Mouse (Mus musculus) forebrain, embryonic 11.5 days (tissue): Measurements from ENCODE around the gene Fndc4. TPM values are rescaled to one million over a fixed set of nuclear protein-coding genes. Genes with fewer than 3 reads are reported as not detected.

ENCODE experiments used
- ATAC-seq: fragments of 200-750 bp; cut with Nextera tagmentation; replicated peaks from 2 replicates; pipeline ENCODE4 v1.8.0; 2017; ENCODE audit warnings: moderate TSS enrichment; ENCODE audit not compliant: low FRiP score
- DNase-seq: peaks from one replicate; pipeline ENCODE4 v3.0.0-alpha.2; 2017; ENCODE audit warnings: low spot score
- H3K27ac ChIP-seq: fragments of 300-500 bp; sonication (generic); 2 replicates; pipeline ENCODE4 v1.5.1; 2014; ENCODE audit warnings: low read depth, low read length
- H3K27me3 ChIP-seq: fragments of 300-500 bp; sonication (generic); 2 replicates; pipeline ENCODE4 v1.6.1; 2014; ENCODE audit warnings: mild to moderate bottlenecking, low read length, mixed read lengths; ENCODE audit not compliant: control insufficient read depth, insufficient read depth
- H3K36me3 ChIP-seq: fragments of 300-500 bp; sonication (generic); 2 replicates; pipeline ENCODE4 v1.6.1; 2014; ENCODE audit warnings: mild to moderate bottlenecking, low read length, moderate library complexity, mixed read lengths; ENCODE audit not compliant: control insufficient read depth, insufficient read depth
- H3K4me1 ChIP-seq: fragments of 300-500 bp; sonication (generic); replicated peaks from 2 replicates; pipeline ENCODE4 v1.6.1; 2014; ENCODE audit warnings: low read length, mixed read lengths; ENCODE audit not compliant: control insufficient read depth, insufficient read depth
- H3K4me2 ChIP-seq: fragments of 300-500 bp; sonication (generic); 2 replicates; pipeline ENCODE4 v1.6.1; 2014; ENCODE audit warnings: low read depth, mild to moderate bottlenecking, low read length, moderate library complexity, mixed read lengths; ENCODE audit not compliant: severe bottlenecking
- H3K4me3 ChIP-seq: fragments of 300-500 bp; sonication (generic); 2 replicates; pipeline ENCODE4 v1.5.1; 2014; ENCODE audit warnings: low read depth, low read length
- H3K9ac ChIP-seq: fragments of 300-500 bp; sonication (generic); 2 replicates; pipeline ENCODE4 v1.6.1; 2014; ENCODE audit warnings: low read length
- H3K9me3 ChIP-seq: fragments of 300-500 bp; sonication (generic); 2 replicates; pipeline ENCODE4 v1.6.1; 2016; ENCODE audit warnings: low read length, mixed read lengths; ENCODE audit not compliant: control insufficient read depth
- WGBS: fragments of 180-500 bp; shearing (Covaris S2); extraction: QIAGEN DNeasy Blood & Tissue Kit; methylation state at CpG from one replicate; pipeline ENCODE4 v1.1.7; 2014; 5-methylcytosine and 5-hydroxymethylcytosine counted together
- polyA plus RNA-seq: library from polyadenylated mRNA; unstranded; fragments of >200 nt; fragmentation: Nextera tagmentation; extraction: Ambion mirVana; gene quantifications from 2 replicates; pipeline ENCODE4 v1.2.1, GENCODE M21; 2014

Gene Fndc4
- polyA plus RNA-seq, 1 experiment from 2014 or later: 58.4 TPM

DNA sequence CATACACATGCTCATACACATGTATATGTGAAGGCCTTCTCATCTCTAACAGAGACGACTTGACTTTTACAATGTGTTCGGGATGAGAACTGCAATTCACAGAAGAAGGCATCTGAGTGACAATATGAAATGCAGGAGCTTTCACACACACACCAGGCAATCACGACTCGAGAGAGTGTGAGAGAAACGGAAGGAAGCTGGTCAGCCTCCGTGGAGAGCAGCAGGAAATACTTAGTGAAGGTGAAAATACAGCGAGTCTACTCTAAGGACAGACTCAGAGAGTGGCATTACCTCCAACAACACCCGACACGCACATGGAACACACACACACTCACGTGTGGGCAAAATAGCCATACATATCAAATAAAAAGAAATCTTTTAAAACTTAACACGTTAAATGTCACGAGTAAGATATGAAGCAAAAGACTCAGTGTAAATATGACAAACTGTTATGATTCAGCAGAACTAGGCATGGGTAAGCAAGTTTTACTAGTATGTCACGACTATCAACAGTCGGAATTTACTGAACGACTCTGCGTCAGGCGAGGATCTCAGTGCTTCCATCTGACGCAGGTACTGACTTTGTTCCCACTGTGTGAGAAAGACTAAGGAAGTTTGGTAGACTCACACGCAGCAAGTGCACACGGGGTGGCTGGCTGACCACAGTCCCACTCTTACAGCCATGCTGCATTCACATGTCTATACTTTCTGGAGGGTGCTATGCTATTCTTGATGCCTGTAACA is 16.5 kb downstream of the Fndc4 start:
- Histone ChIP-seq H3K27me3 (no peaks in the 10 kb centered on the region), H3K9ac (no peak overlapping the region), H3K4me3 (no peak overlapping the region), H3K9me3 (no peaks in the 10 kb centered on the region), H3K4me1 (no peaks in the 10 kb centered on the region), H3K36me3 (peaks cover 8% of the 10 kb centered on the region), H3K27ac (no peak overlapping the region), H3K4me2 (no peak overlapping the region)
- ATAC-seq (no peak), DNase-seq (no peak)
- WGBS: 88% methylated on average over 20 of the region's 20 CpGs

DNA sequence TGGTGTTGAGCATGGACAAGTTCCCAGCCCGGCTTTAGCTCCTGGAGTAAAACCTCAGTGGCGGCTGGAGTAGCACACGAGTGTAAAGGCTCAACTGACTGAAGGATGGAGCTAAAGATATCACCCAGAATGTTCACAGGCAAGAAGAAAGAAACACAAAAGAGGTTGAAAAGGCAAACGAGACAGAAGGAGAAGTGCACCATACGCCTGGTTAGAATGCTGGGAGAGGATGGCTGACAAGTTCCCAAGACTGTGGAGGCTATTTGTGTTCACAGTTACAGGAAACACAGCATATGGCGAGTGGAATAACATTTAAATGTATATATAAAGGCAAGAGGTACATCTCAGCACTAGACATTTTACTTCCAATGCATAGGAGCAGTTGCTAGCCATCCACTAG is 22.9 kb downstream of the Fndc4 start:
- no peak overlapping the region for H3K27ac ChIP-seq
- H3K4me3 ChIP-seq: no peak overlapping the region
- no peaks in the 10 kb centered on the region for H3K9me3 ChIP-seq
- ATAC-seq (no peak), DNase-seq (no peak)
- no peak overlapping the region for H3K4me2 ChIP-seq
- no peak overlapping the region for H3K9ac ChIP-seq
- WGBS: 90% methylated on average over 6 of the region's 6 CpGs
- no peaks in the 10 kb centered on the region; the same call in 1 of the 2 replicates for H3K36me3 ChIP-seq
- no peaks in the 10 kb centered on the region for H3K4me1 ChIP-seq
- no peaks in the 10 kb centered on the region for H3K27me3 ChIP-seq

- Histone ChIP-seq H3K27me3 (no peaks in the 10 kb centered on the region), H3K4me2 (no peak overlapping the region), H3K4me3 (no peak overlapping the region), H3K9ac (no peak overlapping the region), H3K36me3 (peaks cover 3% of the 10 kb centered on the region; the same call in 1 of the 2 replicates), H3K9me3 (no peaks in the 10 kb centered on the region), H3K27ac (no peak overlapping the region), H3K4me1 (no peaks in the 10 kb centered on the region)
- ATAC-seq: no peak
- WGBS: 44% methylated on average over 6 of the region's 6 CpGs
- no peak for DNase-seq
These were observed 28.2 kb downstream of the Fndc4 start for GRCm38 (mm10) chr5:31267686-31268085.

- Histone ChIP-seq H3K9ac (no peak overlapping the region), H3K4me1 (no peaks in the 10 kb centered on the region), H3K9me3 (no peaks in the 10 kb centered on the region), H3K27me3 (no peaks in the 10 kb centered on the region), H3K4me3 (no peak overlapping the region), H3K36me3 (peaks cover 3% of the 10 kb centered on the region; the same call in 1 of the 2 replicates), H3K4me2 (no peak overlapping the region), H3K27ac (no peak overlapping the region)
- no peak for ATAC-seq
- 97% methylated on average over 7 of the region's 7 CpGs for WGBS
- no peak for DNase-seq
These were observed 29.8 kb downstream of the Fndc4 start for GRCm38 (mm10) chr5:31266101-31266500.

- Histone ChIP-seq H3K27me3 (no peaks in the 10 kb centered on the region), H3K4me2 (no peak overlapping the region), H3K4me3 (no peak overlapping the region), H3K36me3 (no peaks in the 10 kb centered on the region; the same call in 1 of the 2 replicates), H3K9me3 (no peaks in the 10 kb centered on the region), H3K9ac (no peak overlapping the region), H3K4me1 (no peaks in the 10 kb centered on the region), H3K27ac (no peak overlapping the region)
- DNase-seq (no peak), ATAC-seq (no peak)
- WGBS: 91% methylated on average over 11 of the region's 11 CpGs
These were observed 38.3 kb downstream of the Fndc4 start for GRCm38 (mm10) chr5:31257616-31258015.

DNA sequence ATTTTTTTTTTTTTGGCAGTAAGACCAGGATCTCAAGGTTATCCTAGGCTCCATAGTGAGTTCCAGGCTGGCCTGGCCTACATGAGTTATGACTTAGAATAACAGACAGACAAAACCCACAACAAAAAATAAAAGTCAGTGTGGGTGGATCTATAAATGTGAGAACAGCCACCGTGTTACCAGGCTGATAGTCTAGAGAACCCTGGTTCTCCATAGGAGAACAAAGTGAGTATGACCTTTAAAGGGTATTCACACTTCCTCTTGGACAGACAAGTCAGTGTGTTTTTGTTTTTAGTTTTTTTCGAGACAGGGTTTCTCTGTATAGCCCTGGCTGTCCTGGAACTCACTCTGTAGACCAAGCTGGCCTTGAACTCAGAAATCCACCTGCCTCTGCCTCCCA is 39.9 kb downstream of the Fndc4 start:
- 86% methylated on average over 2 of the region's 2 CpGs for WGBS
- Histone ChIP-seq H3K9me3 (no peaks in the 10 kb centered on the region), H3K9ac (no peak overlapping the region), H3K27ac (no peak overlapping the region), H3K36me3 (no peaks in the 10 kb centered on the region), H3K27me3 (peaks cover 2% of the 10 kb centered on the region; the same call in 1 of the 2 replicates), H3K4me2 (no peak overlapping the region), H3K4me1 (peaks cover 7% of the 10 kb centered on the region; the same call in 1 of the 2 replicates), H3K4me3 (no peak overlapping the region)
- no peak for DNase-seq
- ATAC-seq: no peak

- DNase-seq (no peak), ATAC-seq (no peak)
- Histone ChIP-seq H3K4me1 (peaks cover 7% of the 10 kb centered on the region; the same call in 1 of the 2 replicates), H3K27me3 (peaks cover 2% of the 10 kb centered on the region; the same call in 1 of the 2 replicates), H3K9ac (no peak overlapping the region), H3K4me2 (no peak overlapping the region), H3K9me3 (no peaks in the 10 kb centered on the region), H3K36me3 (peaks cover 1% of the 10 kb centered on the region; the same call in 1 of the 2 replicates), H3K27ac (no peak overlapping the region), H3K4me3 (no peak overlapping the region)
- WGBS: 92% methylated on average over 2 of the region's 2 CpGs
These were observed 40.5 kb downstream of the Fndc4 start for GRCm38 (mm10) chr5:31255381-31255780.

DNA sequence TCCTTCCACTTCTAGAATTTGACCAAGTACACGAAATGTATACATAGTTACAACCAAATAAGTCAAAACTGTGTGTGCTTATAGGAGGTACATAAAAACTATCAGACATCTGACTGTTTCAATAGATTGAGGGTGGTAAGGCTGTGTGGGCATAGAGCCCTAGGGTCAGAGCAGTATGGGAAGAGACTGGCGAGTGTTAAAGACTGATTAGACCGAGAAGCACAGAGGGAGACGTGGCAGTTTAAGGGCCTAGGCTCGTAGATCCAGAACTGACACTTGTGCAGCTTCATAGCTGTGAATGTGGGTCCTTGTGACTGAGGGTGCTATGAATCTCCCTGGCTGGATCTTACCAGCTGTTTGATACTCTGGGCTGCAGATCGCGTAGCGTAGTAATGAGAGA is 41.0 kb downstream of the Fndc4 start:
- Histone ChIP-seq H3K4me2 (no peak overlapping the region), H3K4me3 (no peak overlapping the region), H3K36me3 (peaks cover 3% of the 10 kb centered on the region; the same call in 1 of the 2 replicates), H3K27ac (no peak overlapping the region), H3K9ac (no peak overlapping the region), H3K4me1 (peaks cover 7% of the 10 kb centered on the region; the same call in 1 of the 2 replicates), H3K27me3 (peaks cover 2% of the 10 kb centered on the region; the same call in 1 of the 2 replicates), H3K9me3 (no peaks in the 10 kb centered on the region)
- no peak for DNase-seq
- ATAC-seq: no peak
- WGBS: 90% methylated on average over 8 of the region's 8 CpGs

DNA sequence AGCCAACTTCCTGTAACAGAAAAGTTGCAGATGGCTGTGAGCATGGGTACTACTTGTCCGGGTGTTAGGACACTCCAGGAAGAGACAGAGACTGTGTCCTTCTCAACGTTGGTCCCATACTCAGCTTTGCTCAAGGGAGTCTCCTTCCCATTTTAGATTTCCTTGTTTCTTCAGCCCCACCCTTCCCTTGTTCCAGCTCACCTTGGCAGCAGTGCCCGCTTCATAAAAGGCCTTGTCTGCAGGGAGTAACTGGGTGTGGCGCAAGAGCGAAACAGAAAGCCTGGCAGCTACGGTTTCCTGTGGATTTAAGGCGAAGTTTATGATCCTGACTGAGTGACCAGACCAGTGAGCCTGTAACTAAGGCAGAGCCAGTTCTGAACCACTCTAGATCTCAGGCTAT is 41.4 kb downstream of the Fndc4 start:
- H3K4me1 ChIP-seq: peaks cover 7% of the 10 kb centered on the region; the same call in 1 of the 2 replicates
- H3K9ac ChIP-seq: no peak overlapping the region
- H3K4me2 ChIP-seq: no peak overlapping the region
- H3K27me3 ChIP-seq: peaks cover 2% of the 10 kb centered on the region; the same call in 1 of the 2 replicates
- H3K27ac ChIP-seq: no peak overlapping the region
- H3K9me3 ChIP-seq: no peaks in the 10 kb centered on the region
- DNase-seq (no peak), ATAC-seq (no peak)
- H3K36me3 ChIP-seq: peaks cover 6% of the 10 kb centered on the region; the same call in 1 of the 2 replicates
- WGBS: 87% methylated on average over 7 of the region's 7 CpGs
- H3K4me3 ChIP-seq: no peak overlapping the region
